Mouse (Mus musculus) ovary, adult 10 weeks (tissue): ENCODE results near the gene Inafm2. TPM values are rescaled to one million over a fixed set of nuclear protein-coding genes. Genes with fewer than 3 reads are reported as not detected.

ENCODE experiments used
- polyA plus RNA-seq: library from polyadenylated mRNA; stranded (reverse); fragments of 350-450 nt; fragmentation: Illumina TruSeq; extraction: RNeasy Lipid Tissue Mini Kit (QIAGEN cat#74804); gene quantifications from one replicate; pipeline ENCODE4 v1.2.3, GENCODE M21; 2014

Inafm2 gene
- 24.0 TPM for polyA plus RNA-seq

GRCm38 (mm10) chr2:118745232-118745884, at the start of gene Inafm2:
Gene Inafm2, plus strand, starts transcription at chr2:118745758.

GRCm38 (mm10) chr2:118703913-118704730, 41.4 kb upstream of the Inafm2 start, which contains the start of gene Ankrd63:
Gene Ankrd63, minus strand, starts transcription at chr2:118703963.

GRCm38 (mm10) chr2:118728337-118728736, 17.2 kb upstream of the Inafm2 start, which contains the start of gene Plcb2:
Gene Plcb2, minus strand, starts transcription at chr2:118728438.

DNA sequence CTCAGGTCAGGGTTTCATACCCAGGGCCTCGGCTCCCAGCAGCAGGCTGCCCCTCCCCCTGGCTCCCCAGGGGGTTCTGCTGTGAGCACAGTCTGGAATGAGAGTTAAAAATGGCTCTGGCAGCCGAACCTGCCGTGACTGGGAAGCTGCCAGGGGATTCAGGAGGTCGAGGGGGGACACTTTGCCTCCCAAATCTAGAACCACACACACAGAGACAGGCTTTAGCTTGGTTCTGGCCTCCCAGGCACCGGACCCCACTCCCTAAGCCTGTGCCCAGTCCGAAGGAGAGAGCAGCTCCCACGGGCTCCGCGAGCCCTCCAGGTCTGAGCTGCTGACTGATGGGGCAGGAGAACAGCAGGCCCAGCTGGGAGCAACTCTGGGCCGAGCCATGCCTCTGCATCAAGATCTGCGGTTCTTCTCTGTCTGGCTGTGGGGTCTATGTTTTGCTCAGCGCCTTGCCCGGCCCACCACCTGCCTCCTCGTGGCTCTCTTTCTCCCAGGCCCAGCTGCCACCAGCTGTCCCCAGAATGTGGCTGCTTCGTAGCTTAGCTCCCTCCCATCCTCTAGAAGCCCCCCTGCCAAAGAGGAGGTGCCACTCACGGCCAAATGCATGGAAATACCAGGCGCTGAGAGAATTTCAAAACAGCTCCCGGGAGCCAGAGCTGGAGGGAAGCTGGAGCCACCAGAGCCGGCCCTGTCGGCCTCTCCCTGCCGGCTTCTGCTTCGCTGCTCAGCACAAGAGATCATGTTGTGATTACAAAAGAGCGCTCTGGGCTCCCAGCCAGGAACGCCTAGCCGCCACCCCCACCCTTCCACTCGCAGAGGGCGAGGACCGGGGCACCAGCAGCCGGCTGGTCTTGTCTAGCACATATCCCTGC, 16.6 kb downstream of the Inafm2 start, which contains the start of gene Ccdc9b:
Gene Ccdc9b (minus strand): TSS at position 756 of the 878 bp plus-strand sequence.

GRCm38 (mm10) chr2:118772158-118772874, 26.8 kb downstream of the Inafm2 start, which contains the start of gene Phgr1:
Gene Phgr1, plus strand, starts transcription at chr2:118772769.

DNA sequence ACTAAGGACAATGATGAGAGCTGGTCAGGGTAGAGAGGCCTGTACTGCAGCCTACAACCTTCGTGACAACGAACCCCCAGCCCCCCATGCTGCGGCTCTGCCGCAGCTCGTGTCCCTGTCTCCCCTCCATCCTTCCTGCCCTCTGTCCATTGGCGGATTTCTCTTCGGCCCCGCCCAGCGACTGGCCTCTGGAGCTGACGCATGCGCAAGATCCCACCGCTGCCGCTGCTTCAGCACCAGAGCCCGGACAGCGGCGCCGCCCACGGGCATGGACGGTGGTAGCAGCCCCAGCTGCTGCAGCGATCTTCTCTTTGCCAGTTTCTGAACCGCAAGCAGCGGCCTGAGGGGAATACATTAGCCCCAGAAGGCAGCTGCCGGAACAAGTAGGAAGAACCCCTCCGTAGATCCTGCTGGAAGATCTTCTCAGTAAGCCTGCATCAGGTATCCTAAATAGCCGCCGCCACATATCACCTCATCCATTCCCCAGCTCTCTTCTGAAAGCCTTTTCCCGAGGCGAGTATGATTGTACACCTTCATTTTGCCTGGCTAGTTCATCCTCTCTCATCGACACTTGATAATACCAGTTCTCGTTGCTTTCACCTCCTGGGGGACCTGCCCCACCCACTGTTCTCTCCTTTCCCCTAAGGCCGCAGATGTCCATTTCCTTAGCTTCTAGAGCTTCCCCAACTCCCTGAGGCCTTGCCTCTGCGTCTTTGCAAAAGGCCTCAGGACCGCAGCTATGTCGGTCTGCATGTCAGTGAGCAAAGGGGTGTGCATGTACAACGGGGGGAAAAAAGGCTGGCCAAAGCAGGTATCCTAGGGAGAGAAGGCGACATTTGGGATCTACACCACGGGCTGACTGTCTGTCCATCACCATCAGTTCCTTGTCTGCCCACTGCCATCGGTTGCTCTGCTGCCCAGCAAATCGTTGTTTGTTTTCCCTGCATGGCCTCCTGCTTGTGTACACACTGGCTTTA, 34.2 kb downstream of the Inafm2 start, which contains the start of gene Disp2:
Gene Disp2 (plus strand): TSS at position 216 of the 977 bp plus-strand sequence.

Other genes with a start within 250 kb of the Inafm2 start
- gene Bmf, start 196.1 kb upstream of the Inafm2 start, polyA plus RNA-seq = 6.9 TPM
- gene Bub1b, start 147.5 kb upstream of the Inafm2 start, polyA plus RNA-seq = 56.9 TPM
- gene Pak6, start 82.5 kb upstream of the Inafm2 start, polyA plus RNA-seq = 2.6 TPM
- gene Ankrd63, start 41.8 kb upstream of the Inafm2 start, polyA plus RNA-seq = 4.7 TPM
- gene Plcb2, start 17.3 kb upstream of the Inafm2 start, polyA plus RNA-seq = 0.34 TPM
- 1.3 TPM for gene Ccdc9b, start 16.9 kb downstream of the Inafm2 start, polyA plus RNA-seq
- gene Phgr1, start 27.0 kb downstream of the Inafm2 start, polyA plus RNA-seq = not detected
- gene Disp2, start 34.0 kb downstream of the Inafm2 start, polyA plus RNA-seq = 0.06 TPM
- 21.7 TPM for gene Knstrn, start 68.2 kb downstream of the Inafm2 start, polyA plus RNA-seq
- gene Ivd, start 116.2 kb downstream of the Inafm2 start, polyA plus RNA-seq = 20.1 TPM
- 5.0 TPM for gene Bahd1, start 154.6 kb downstream of the Inafm2 start, polyA plus RNA-seq
- gene Chst14, start 180.7 kb downstream of the Inafm2 start, polyA plus RNA-seq = 5.5 TPM